Mouse (Mus musculus): ENCODE data around the gene Mars. TPM values are rescaled to one million over a fixed set of nuclear protein-coding genes. Genes with fewer than 3 reads are reported as not detected.
A peak's percentile ranks its signal among the peaks of the same experiment; 100 is the strongest.
"Not testable (repeated sequence)": the region's sequence is repeated elsewhere in the genome, so short reads cannot be mapped to it uniquely, and the experiment has no call there.

Mars gene
- polyA plus RNA-seq, 1 experiment from 2014 or later, result 112 TPM

DNA sequence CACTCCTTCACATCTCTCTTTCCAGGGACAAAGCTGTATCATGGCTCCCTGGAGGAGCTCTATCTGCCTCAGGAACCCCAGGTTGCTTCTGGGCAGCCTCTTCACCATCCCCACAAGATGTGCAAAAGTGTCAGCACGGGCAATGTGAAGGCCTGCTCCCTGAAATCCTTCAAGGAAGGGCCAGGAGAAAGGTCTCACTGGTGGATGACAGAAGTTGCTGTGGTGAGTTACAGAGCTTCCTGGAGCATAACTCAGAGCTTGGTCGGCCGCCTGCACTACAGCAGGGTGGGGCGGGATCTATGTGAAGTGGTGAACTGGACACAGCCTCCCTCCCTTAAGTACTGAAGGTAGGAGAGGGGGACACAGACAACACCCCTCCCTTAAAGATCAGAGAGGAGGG, 11.1 kb upstream of the Mars start:
- Histone ChIP-seq H3K4me2 (peak overlapping the region; percentile 90), H3K9me3 (replicated peaks) (no peaks in the 10 kb centered on the region), H3K36me3 (replicated peaks) (no peaks in the 10 kb centered on the region), H3K4me1 (replicated peaks) (peaks cover 58% of the 10 kb centered on the region), H3K27ac (replicated peaks) (peak overlapping the region; percentile 60; the same call in 1 of the 2 replicates), H3K9ac (no peak overlapping the region), H3K4me3 (replicated peaks) (peak overlapping the region; percentile 36; the same call in 1 of the 2 replicates), H3K27me3 (peaks cover 25% of the 10 kb centered on the region)
- WGBS (ENCODE audit: insufficient replicate concordance), result 48% methylated on average over 4 of the region's 4 CpGs
- no peak for ATAC-seq (ENCODE audit: insufficient read depth)

DNA sequence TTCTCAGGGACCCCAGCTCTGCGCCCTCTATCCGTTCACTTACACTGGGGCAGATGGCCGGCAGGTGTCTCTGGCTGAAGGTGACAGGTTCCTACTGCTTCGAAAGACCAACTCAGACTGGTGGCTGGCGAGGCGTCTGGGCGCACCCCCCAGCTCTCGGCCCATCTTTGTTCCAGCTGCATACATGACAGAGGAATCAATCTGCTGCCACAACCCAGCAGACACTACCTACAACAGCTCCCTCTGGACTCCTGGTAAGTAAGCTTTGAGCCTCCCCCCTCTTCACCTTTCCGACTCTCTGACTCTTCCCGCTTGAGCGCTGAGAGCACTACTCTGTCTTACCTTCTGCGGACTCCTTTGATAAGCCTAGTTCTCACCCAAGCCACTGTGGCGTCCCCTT, 10.6 kb upstream of the Mars start:
- Histone ChIP-seq H3K4me1 (replicated peaks) (peaks cover 63% of the 10 kb centered on the region), H3K4me3 (replicated peaks) (no peak overlapping the region; the same call in 1 of the 2 replicates)
- no peak for ATAC-seq (ENCODE audit: insufficient read depth)

DNA sequence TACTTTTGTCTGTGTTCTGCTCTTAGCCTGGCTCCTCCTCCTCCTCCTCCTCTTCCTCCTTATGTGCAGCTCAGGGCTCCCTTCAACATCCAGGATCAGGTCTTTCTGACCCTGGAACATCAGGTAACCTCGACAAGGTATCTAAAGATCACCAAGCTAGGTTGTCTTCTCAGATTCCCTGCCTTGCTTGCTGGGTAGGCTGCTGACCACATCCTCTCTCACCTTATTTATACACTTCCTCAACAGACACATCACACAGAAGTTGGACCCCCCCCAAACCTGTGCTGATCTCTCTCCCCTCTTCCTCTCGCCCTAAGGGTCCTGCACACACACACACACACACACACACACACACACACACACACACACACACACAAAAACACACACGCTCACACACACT, 10.0 kb upstream of the Mars start, which contains the start of gene Arhgap9:
Gene Arhgap9 (plus strand): TSS at position 344 of the 400 bp plus-strand sequence.
- ATAC-seq (ENCODE audit: insufficient read depth), result no peak
- peaks cover 15% of the 10 kb centered on the region for H3K27me3 ChIP-seq
- H3K4me3 ChIP-seq (replicated peaks), result peak within 1 kb of the TSS; percentile 36; the same call in 1 of the 2 replicates
- peaks cover 64% of the 10 kb centered on the region for H3K4me1 ChIP-seq (replicated peaks)
- WGBS (ENCODE audit: insufficient replicate concordance), result 58% methylated on average over 3 of the region's 3 CpGs
- peak within 1 kb of the TSS; percentile 60; the same call in 1 of the 2 replicates for H3K27ac ChIP-seq (replicated peaks)
- H3K36me3 ChIP-seq (replicated peaks), result no peaks in the 10 kb centered on the region
- no peak within 1 kb of the TSS for H3K9ac ChIP-seq
- H3K4me2 ChIP-seq, result peak within 1 kb of the TSS; percentile 90
- no peaks in the 10 kb centered on the region for H3K9me3 ChIP-seq (replicated peaks)

More for the DNA sequence above, 10.6 kb upstream of the Mars start:
- Histone ChIP-seq H3K9me3 (replicated peaks) (no peaks in the 10 kb centered on the region), H3K27me3 (peaks cover 21% of the 10 kb centered on the region), H3K36me3 (replicated peaks) (no peaks in the 10 kb centered on the region), H3K9ac (no peak overlapping the region), H3K4me2 (peak overlapping the region; percentile 90), H3K27ac (replicated peaks) (no peak overlapping the region)
- 73% methylated on average over 13 of the region's 13 CpGs for WGBS (ENCODE audit: insufficient replicate concordance)

DNA sequence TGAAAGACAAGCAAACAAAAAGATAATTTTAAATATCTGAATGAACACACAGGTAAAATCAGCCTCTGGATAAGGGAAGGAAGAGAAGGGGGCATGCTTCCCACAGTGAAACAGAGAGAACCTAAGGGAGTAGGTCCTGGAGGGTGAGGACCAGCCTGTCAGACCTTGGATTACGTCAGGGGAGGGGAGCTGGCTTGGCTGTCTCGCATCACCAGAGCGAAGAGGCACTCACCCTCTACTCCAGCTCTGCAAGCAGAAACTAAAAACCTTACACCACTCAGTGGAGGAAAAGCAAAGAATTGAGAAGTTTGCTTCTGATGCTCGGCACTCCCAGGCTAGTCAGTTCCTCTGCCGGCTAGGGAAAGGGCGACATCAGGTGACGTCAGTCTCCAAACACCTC, 8.4 kb upstream of the Mars start:
- no peaks in the 10 kb centered on the region for H3K36me3 ChIP-seq (replicated peaks)
- peaks cover 3% of the 10 kb centered on the region; the same call in 1 of the 2 replicates for H3K27me3 ChIP-seq
- H3K4me3 ChIP-seq (replicated peaks), result no peak overlapping the region
- no peak overlapping the region for H3K9ac ChIP-seq
- no peak overlapping the region for H3K27ac ChIP-seq (replicated peaks)
- H3K4me2 ChIP-seq, result no peak overlapping the region
- no peaks in the 10 kb centered on the region for H3K9me3 ChIP-seq (replicated peaks)
- peaks cover 51% of the 10 kb centered on the region for H3K4me1 ChIP-seq (replicated peaks)
- 69% methylated on average over 7 of the region's 7 CpGs for WGBS (ENCODE audit: insufficient replicate concordance)
- no peak for ATAC-seq (ENCODE audit: insufficient read depth)

DNA sequence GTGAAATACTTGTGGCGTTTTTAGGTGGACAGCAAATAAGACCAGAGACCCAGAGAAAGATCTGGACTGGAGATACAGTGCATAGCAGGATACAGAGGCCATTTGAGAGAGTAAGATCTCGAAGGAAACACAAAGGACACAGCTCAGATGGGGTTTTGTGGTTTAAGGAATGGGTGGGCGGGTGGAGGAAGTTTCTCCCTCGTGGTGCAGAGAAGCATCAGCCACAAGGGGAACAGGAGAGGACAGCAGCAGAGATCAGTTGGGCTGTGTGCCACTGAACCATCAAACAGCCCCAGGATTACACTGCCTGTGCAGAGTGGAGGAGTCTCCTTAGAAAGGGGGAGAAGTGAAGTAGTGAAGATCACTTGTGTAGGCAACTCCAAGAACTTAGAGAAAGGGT, 6.4 kb upstream of the Mars start:
- ATAC-seq (ENCODE audit: insufficient read depth), result no peak
- H3K27me3 ChIP-seq, result peaks cover 3% of the 10 kb centered on the region; the same call in 1 of the 2 replicates

DNA sequence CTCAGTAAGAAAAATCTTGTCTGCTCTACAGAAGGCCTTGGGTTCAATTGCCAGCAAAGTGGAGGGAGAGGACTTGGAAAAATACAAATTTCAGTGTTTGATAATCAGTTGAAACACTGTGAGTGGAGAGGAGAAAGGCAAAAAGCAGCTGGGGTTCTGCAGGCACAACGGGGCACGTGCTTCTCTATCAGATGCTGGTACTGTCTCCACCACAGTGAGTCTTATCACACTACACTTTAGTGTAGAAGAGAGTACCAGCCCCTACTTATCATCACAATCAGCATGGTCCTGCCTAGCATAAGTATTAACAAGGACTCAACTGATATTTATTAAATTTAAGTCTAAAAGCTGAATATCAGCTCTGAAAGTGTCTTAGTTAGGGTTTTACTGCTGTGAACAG, 5.7 kb upstream of the Mars start:
- Histone ChIP-seq H3K27ac (replicated peaks) (peak overlapping the region; percentile 64), H3K27me3 (0 out of 2 replicates have a peak, but pooled peaks cover 3% of the 10 kb centered on the region), H3K9me3 (replicated peaks) (no peaks in the 10 kb centered on the region), H3K4me1 (replicated peaks) (peaks cover 43% of the 10 kb centered on the region), H3K4me3 (replicated peaks) (no peak overlapping the region), H3K9ac (no peak overlapping the region), H3K36me3 (replicated peaks) (no peaks in the 10 kb centered on the region), H3K4me2 (no peak overlapping the region)
- 17% methylated on average over 2 of the region's 2 CpGs for WGBS (ENCODE audit: insufficient replicate concordance)
- peak; percentile 69 for ATAC-seq (ENCODE audit: insufficient read depth)

More for the DNA sequence above, 6.4 kb upstream of the Mars start:
- Histone ChIP-seq H3K9me3 (replicated peaks) (no peaks in the 10 kb centered on the region), H3K4me1 (replicated peaks) (peaks cover 43% of the 10 kb centered on the region), H3K36me3 (replicated peaks) (no peaks in the 10 kb centered on the region), H3K4me3 (replicated peaks) (no peak overlapping the region), H3K4me2 (no peak overlapping the region), H3K27ac (replicated peaks) (peak overlapping the region; percentile 64), H3K9ac (no peak overlapping the region)
- 18% methylated on average over 4 of the region's 4 CpGs for WGBS (ENCODE audit: insufficient replicate concordance)

DNA sequence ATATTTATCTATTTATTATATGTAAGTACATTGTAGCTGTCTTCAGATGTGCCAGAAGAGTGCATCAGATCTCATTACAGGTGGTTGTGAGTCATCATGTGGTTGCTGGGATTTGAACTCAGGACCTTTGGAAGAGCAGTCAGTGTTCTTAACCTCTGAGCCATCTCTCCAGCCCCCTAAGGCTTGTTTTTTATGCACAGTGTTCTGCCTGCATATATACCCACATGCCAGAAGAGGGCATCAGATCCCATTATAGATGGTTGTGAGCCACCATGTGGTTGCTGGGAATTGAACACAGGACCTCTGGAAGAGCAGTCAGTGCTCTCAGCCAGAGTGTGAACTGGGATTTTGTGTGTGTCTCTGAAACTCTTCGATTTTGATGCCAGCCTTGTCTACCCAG, 3.4 kb upstream of the Mars start:
- not testable (repeated sequence) for ATAC-seq (ENCODE audit: insufficient read depth)
- peaks cover 46% of the 10 kb centered on the region for H3K4me1 ChIP-seq (replicated peaks)
- WGBS (ENCODE audit: insufficient replicate concordance), result 65% methylated on average over 1 of the region's 1 CpGs

DNA sequence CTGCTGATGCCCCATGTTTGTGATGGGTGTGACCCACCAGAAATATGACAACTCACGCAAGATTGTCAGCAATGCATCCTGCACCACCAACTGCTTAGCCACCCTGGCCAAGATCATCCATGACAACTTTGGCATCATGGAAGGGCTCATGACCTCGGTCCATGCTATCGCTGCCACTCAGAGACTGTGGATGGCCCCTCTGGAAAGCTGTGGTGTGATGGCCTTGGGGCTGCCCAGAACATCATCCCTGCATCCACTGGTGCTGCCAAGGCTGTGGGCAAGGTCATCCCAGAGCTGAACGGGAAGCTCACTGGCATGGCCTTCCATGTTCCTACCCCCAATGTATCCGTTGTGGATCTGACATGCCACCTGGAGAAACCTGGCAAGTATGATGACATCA, 1.9 kb upstream of the Mars start:
- Histone ChIP-seq H3K4me1 (replicated peaks) (peaks cover 48% of the 10 kb centered on the region), H3K36me3 (replicated peaks) (peaks cover 17% of the 10 kb centered on the region)
- not testable (repeated sequence) for H3K27ac ChIP-seq (replicated peaks); H3K27me3 ChIP-seq; H3K9ac ChIP-seq; H3K9me3 ChIP-seq (replicated peaks); H3K4me2 ChIP-seq; ATAC-seq (ENCODE audit: insufficient read depth); H3K4me3 ChIP-seq (replicated peaks)
- 74% methylated on average over 5 of the region's 5 CpGs for WGBS (ENCODE audit: insufficient replicate concordance)

More for the DNA sequence above, 3.4 kb upstream of the Mars start:
- H3K4me3 ChIP-seq (replicated peaks); H3K27ac ChIP-seq (replicated peaks); H3K4me2 ChIP-seq; H3K27me3 ChIP-seq; H3K9me3 ChIP-seq (replicated peaks); H3K36me3 ChIP-seq (replicated peaks); H3K9ac ChIP-seq: not testable (repeated sequence)

DNA sequence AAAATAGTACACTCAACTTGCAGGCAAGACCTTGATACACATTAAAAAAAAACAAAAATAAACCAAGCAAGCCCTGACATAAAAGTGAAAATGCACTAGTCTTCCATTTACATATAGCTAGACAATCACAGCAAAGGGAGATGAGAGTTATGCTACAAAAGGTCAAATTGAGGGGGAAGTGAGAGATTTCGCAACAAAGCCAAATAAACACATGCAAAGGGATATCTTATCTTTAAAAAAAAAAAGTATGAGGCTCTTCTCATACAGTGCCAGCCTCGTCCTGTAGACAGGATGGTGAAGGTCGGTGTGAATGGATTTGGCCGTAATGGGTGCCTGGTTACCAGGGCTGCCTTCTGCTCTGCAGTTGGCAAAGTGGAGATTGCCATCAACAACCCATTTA, 1.3 kb upstream of the Mars start:
- H3K4me2 ChIP-seq, result peak overlapping the region; percentile 84
- H3K27me3 ChIP-seq, result no peaks in the 10 kb centered on the region
- H3K27ac ChIP-seq (replicated peaks), result peak overlapping the region; percentile 91
- peaks cover 23% of the 10 kb centered on the region for H3K36me3 ChIP-seq (replicated peaks)
- H3K4me1 ChIP-seq (replicated peaks), result peaks cover 44% of the 10 kb centered on the region
- H3K9ac ChIP-seq, result 0 out of 2 replicates have a peak overlapping the region, but pooled peaks have one; percentile 5
- ATAC-seq (ENCODE audit: insufficient read depth), result no peak
- H3K9me3 ChIP-seq (replicated peaks), result no peaks in the 10 kb centered on the region
- H3K4me3 ChIP-seq (replicated peaks), result no peak overlapping the region
- 36% methylated on average over 4 of the region's 4 CpGs for WGBS (ENCODE audit: insufficient replicate concordance)

DNA sequence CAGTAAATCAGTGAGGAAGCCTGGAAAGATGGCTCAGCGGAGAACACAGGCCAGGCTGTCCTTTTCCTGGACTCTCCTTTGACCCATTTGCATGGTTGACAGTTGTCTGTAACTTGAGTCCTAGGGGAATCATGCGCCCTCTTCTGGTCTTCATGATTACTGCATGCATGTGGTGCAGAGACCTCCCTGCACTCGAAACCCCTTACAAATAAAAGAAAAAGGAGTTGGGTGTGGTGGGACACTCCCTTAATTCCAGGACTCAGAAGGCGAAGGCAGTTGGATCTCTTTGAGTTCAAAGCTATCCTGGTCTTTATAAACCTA, 730 bp upstream of the Mars start:
- Histone ChIP-seq H3K4me1 (replicated peaks) (peaks cover 38% of the 10 kb centered on the region), H3K4me3 (replicated peaks) (peak overlapping the region; percentile 91), H3K36me3 (replicated peaks) (peaks cover 29% of the 10 kb centered on the region), H3K4me2 (peak overlapping the region; percentile 84), H3K9ac (peak overlapping the region; percentile 94), H3K27me3 (no peaks in the 10 kb centered on the region), H3K27ac (replicated peaks) (peak overlapping the region; percentile 91), H3K9me3 (replicated peaks) (no peaks in the 10 kb centered on the region)
- ATAC-seq (ENCODE audit: insufficient read depth), result peak; percentile 40
- WGBS (ENCODE audit: insufficient replicate concordance), result 4% methylated on average over 4 of the region's 4 CpGs

DNA sequence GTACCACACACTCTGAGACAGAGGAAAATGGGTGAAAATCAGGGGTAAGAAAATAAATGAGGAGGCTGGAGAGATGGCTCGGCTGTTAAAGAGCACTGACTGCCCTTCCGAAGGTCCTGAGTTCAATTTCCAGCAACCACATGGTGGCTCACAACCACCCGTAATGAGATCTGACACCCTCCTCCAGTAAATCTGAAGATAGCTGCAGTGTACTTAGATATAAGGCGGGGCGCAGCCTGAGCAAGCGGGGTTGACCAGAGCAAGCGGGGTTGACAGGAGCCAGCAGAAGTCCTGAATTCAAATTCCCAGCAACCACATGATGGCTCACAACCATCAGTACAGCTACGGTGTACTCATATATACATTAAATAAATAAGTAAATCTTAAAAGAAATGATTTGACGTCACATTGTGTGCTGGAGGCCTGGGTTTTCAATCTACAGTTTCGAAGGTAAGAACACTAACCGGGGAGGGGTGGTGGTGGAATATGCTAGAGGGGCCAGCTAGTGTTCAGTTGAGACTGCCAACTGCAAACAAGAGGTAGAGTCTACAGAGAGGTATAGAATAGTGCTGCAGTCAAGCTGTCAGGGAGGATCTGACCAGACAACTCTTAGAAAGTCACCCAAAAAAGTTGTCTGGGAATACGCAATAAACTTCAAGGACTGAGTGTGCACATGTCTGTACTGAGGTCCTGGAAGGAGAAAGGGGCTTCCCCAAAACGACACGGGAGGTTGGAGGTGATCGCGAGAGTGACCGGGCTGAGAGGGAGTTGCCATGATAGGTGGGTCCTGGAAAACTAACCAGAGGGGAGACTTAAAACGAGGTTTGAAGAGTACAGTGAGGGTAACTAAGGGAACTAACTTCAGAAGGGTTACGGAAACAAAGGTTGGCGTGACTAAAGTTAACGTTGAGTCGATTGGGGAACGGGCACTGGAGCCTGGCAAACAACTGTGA, 787 bp downstream of the Mars start:
- peaks cover 44% of the 10 kb centered on the region for H3K36me3 ChIP-seq (replicated peaks)
- peak overlapping the region; percentile 91 for H3K27ac ChIP-seq (replicated peaks)
- 18% methylated on average over 23 of the region's 23 CpGs for WGBS (ENCODE audit: insufficient replicate concordance)
- no peaks in the 10 kb centered on the region for H3K9me3 ChIP-seq (replicated peaks)
- H3K4me1 ChIP-seq (replicated peaks), result peaks cover 28% of the 10 kb centered on the region
- peak; percentile 58 for ATAC-seq (ENCODE audit: insufficient read depth)
- H3K4me2 ChIP-seq, result peak overlapping the region; percentile 84
- H3K4me3 ChIP-seq (replicated peaks), result peak overlapping the region; percentile 91
- peak overlapping the region; percentile 94 for H3K9ac ChIP-seq
- no peaks in the 10 kb centered on the region for H3K27me3 ChIP-seq

Data from liver, embryonic 15.5 days (tissue).